Mouse (Mus musculus): ENCODE measurements around the gene Stim2. TPM values are rescaled to one million over a fixed set of nuclear protein-coding genes. Genes with fewer than 3 reads are reported as not detected.
A peak's percentile ranks its signal among the peaks of the same experiment; 100 is the strongest.

Gene Stim2
- polyA plus RNA-seq, 1 experiment from 2014 or later: 15.6 TPM

- 86% methylated on average over 2 of the region's 2 CpGs for WGBS
- H3K27ac ChIP-seq: no peak overlapping the region
- ATAC-seq (ENCODE audit: low FRiP score, low read depth): no peak
- no peaks in the 10 kb centered on the region for H3K9me3 ChIP-seq
- H3K4me3 ChIP-seq: no peak overlapping the region
- no peaks in the 10 kb centered on the region for H3K36me3 ChIP-seq
- H3K4me2 ChIP-seq (replicated peaks): no peak overlapping the region
- H3K27me3 ChIP-seq: no peaks in the 10 kb centered on the region
- no peak overlapping the region for H3K9ac ChIP-seq
- H3K4me1 ChIP-seq: no peaks in the 10 kb centered on the region
Measured at GRCm38 (mm10) chr5:53967560-53967959, 30.7 kb upstream of the Stim2 start.

DNA sequence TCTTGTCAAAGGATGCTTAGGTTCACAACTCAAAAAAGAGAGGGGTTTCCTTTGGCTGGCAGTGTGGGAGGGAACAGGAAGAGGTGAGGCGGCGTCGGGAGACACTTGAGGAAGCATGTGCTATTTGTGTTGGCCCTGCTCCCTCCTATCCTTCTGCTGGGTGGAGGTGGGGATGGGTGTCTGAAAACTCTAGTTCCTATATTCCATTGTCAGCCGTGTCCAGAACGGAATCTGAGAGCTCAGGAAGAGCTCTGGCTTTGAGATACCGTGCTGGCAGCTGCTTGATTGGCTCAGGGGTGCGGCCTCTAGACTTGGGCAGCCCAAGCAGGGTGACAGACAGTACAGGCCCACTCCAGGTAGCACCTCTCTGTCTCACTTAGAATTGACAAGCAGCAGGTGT, 28.1 kb upstream of the Stim2 start:
- Histone ChIP-seq H3K27ac (no peak overlapping the region), H3K9me3 (no peaks in the 10 kb centered on the region), H3K4me3 (no peak overlapping the region), H3K27me3 (no peaks in the 10 kb centered on the region), H3K36me3 (no peaks in the 10 kb centered on the region), H3K9ac (no peak overlapping the region), H3K4me2 (replicated peaks) (no peak overlapping the region), H3K4me1 (no peaks in the 10 kb centered on the region)
- WGBS: 78% methylated on average over 7 of the region's 7 CpGs
- ATAC-seq (ENCODE audit: low FRiP score, low read depth): no peak

GRCm38 (mm10) chr5:53971201-53971600, 27.1 kb upstream of the Stim2 start:
- no peaks in the 10 kb centered on the region for H3K36me3 ChIP-seq
- no peak overlapping the region for H3K9ac ChIP-seq
- H3K4me3 ChIP-seq: no peak overlapping the region
- no peak overlapping the region for H3K4me2 ChIP-seq (replicated peaks)
- 85% methylated on average over 4 of the region's 4 CpGs for WGBS
- H3K9me3 ChIP-seq: no peaks in the 10 kb centered on the region
- H3K4me1 ChIP-seq: no peaks in the 10 kb centered on the region
- ATAC-seq (ENCODE audit: low FRiP score, low read depth): no peak
- H3K27me3 ChIP-seq: no peaks in the 10 kb centered on the region
- H3K27ac ChIP-seq: no peak overlapping the region

DNA sequence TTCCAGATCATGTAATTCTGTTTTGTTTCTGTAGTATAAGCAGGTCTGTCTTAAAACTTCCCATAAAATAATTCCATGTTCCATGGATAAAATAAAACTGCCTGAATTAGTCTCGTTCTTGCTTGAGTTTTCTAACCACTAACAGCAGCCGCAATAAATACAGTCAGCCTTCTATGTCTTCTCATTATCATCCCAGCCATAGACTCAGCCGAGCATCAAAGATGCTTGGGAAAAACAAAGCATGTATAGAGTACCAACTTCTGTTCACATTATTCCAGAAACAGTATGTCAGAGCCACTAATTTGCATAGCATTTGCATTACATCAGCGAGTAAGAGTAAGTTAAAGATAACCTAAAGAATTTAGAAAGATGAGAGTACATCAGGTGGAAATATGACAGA, 25.4 kb upstream of the Stim2 start:
- Histone ChIP-seq H3K4me3 (no peak overlapping the region), H3K9me3 (no peaks in the 10 kb centered on the region), H3K27me3 (no peaks in the 10 kb centered on the region), H3K4me1 (no peaks in the 10 kb centered on the region), H3K9ac (no peak overlapping the region), H3K27ac (no peak overlapping the region), H3K36me3 (no peaks in the 10 kb centered on the region), H3K4me2 (replicated peaks) (no peak overlapping the region)
- no peak for ATAC-seq (ENCODE audit: low FRiP score, low read depth)
- 71% methylated on average over 4 of the region's 4 CpGs for WGBS

- no peak overlapping the region for H3K4me2 ChIP-seq (replicated peaks)
- no peak overlapping the region for H3K4me3 ChIP-seq
- no peaks in the 10 kb centered on the region for H3K9me3 ChIP-seq
- H3K27ac ChIP-seq: no peak overlapping the region
- 90% methylated on average over 16 of the region's 16 CpGs for WGBS
- no peak overlapping the region for H3K9ac ChIP-seq
- H3K27me3 ChIP-seq: no peaks in the 10 kb centered on the region
- ATAC-seq (ENCODE audit: low FRiP score, low read depth): no peak
- H3K4me1 ChIP-seq: no peaks in the 10 kb centered on the region
- H3K36me3 ChIP-seq: no peaks in the 10 kb centered on the region
Measured at GRCm38 (mm10) chr5:53976497-53976896, 21.8 kb upstream of the Stim2 start.

DNA sequence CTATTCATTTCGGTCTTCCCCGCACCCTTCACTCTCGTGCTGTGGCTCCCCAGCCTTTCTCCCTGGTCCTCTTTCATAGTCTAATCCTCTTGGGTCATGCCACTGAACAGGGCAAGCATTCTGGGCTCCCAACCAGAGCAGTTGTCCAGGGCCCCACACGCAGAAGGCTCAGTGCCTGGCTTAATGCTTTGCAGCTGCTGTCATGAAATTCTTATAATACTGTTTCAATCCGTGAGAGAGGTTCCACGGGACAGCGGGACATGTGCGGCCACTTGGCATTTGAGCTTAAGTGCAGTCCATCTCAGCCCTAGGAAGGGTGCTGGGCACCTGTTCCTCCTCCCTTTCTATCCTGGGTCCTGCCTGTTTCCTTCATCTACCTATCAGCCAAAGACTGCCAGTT, 21.2 kb upstream of the Stim2 start:
- no peaks in the 10 kb centered on the region for H3K27me3 ChIP-seq
- H3K9me3 ChIP-seq: no peaks in the 10 kb centered on the region
- H3K36me3 ChIP-seq: no peaks in the 10 kb centered on the region
- H3K4me2 ChIP-seq (replicated peaks): no peak overlapping the region
- H3K4me1 ChIP-seq: no peaks in the 10 kb centered on the region
- no peak overlapping the region for H3K4me3 ChIP-seq
- peak; percentile 83 for ATAC-seq (ENCODE audit: low FRiP score, low read depth)
- no peak overlapping the region for H3K27ac ChIP-seq
- 55% methylated on average over 8 of the region's 8 CpGs for WGBS
- no peak overlapping the region for H3K9ac ChIP-seq

- Histone ChIP-seq H3K9me3 (no peaks in the 10 kb centered on the region), H3K4me1 (no peaks in the 10 kb centered on the region), H3K4me2 (replicated peaks) (no peak overlapping the region), H3K9ac (no peak overlapping the region), H3K27me3 (no peaks in the 10 kb centered on the region), H3K27ac (no peak overlapping the region), H3K4me3 (no peak overlapping the region), H3K36me3 (no peaks in the 10 kb centered on the region)
- WGBS: 90% methylated on average over 4 of the region's 4 CpGs
- no peak for ATAC-seq (ENCODE audit: low FRiP score, low read depth)
Measured at GRCm38 (mm10) chr5:53983358-53983757, 14.9 kb upstream of the Stim2 start.

DNA sequence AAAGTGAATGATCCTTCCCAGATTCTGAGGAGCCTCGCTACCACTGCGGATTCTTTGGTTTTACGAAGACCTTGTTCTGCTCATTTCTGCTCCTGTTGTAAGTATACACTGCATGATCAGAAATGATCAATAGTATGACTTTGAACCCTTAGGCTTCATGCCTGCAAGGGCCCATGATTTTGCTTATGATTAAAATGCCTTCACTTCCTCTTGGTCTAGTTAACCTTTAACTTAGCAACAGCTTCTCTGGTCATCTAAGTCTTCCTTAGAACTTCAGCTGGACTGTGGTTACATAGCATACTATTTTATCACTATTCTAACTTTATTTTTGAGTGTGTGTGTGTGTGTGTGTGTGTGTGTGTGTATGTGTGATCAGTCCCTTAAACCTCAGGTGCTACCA, 12.7 kb upstream of the Stim2 start:
- no peak overlapping the region for H3K4me2 ChIP-seq (replicated peaks)
- H3K4me3 ChIP-seq: no peak overlapping the region
- 79% methylated on average over 3 of the region's 3 CpGs for WGBS
- H3K36me3 ChIP-seq: no peaks in the 10 kb centered on the region
- H3K27ac ChIP-seq: no peak overlapping the region
- H3K4me1 ChIP-seq: no peaks in the 10 kb centered on the region
- ATAC-seq (ENCODE audit: low FRiP score, low read depth): no peak
- no peaks in the 10 kb centered on the region for H3K27me3 ChIP-seq
- no peaks in the 10 kb centered on the region for H3K9me3 ChIP-seq
- no peak overlapping the region for H3K9ac ChIP-seq

DNA sequence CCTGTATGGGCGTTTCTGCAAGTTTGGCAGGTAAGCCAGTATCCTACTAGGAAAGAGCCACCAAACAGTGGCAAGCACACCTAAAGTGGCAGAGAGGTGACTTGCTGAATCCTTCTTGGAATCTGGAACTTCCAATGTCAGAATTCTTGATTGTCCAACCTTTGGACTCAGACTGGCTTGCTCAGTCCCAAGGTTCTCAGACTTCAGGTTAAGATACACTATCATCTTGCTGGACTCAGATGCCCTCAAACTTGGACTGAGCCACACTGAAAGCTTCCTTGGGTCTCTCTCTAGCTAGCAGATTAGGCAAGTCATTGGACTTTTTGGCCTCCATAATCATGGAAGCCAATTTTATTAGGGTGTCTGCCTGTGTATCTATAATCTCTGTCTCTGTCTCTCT, 10.8 kb upstream of the Stim2 start:
- Histone ChIP-seq H3K4me1 (no peaks in the 10 kb centered on the region), H3K27me3 (0 out of 2 replicates have a peak, but pooled peaks cover 2% of the 10 kb centered on the region)
- no peak for ATAC-seq (ENCODE audit: low FRiP score, low read depth)

DNA sequence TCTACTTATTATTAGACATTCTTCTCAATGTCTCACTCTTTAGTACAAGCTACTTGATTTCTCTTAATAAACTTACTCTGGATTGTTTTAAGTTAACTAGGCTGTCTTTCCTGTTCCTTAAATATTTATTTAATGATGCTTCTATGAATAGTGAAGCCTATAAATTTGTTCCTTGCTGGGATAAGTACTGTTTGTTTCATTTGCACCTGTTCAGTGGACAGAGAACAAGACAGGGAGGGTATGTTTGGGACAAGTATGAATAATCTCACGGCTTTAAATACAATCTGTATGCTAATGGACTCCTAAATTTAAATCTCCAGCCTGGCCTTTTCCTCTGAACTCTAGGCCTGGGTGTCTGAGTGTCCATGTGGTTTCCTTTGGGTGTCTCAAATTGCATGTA, 10.2 kb upstream of the Stim2 start:
- H3K27me3 ChIP-seq: 0 out of 2 replicates have a peak, but pooled peaks cover 5% of the 10 kb centered on the region
- no peak for ATAC-seq (ENCODE audit: low FRiP score, low read depth)
- no peak overlapping the region for H3K4me2 ChIP-seq (replicated peaks)
- H3K27ac ChIP-seq: no peak overlapping the region
- no peaks in the 10 kb centered on the region for H3K36me3 ChIP-seq
- no peak overlapping the region for H3K9ac ChIP-seq
- WGBS: 69% methylated on average over 1 of the region's 1 CpGs
- no peak overlapping the region for H3K4me3 ChIP-seq
- H3K4me1 ChIP-seq: no peaks in the 10 kb centered on the region
- H3K9me3 ChIP-seq: no peaks in the 10 kb centered on the region

More for the DNA sequence above, 10.8 kb upstream of the Stim2 start:
- Histone ChIP-seq H3K36me3 (no peaks in the 10 kb centered on the region), H3K4me3 (no peak overlapping the region), H3K9ac (no peak overlapping the region), H3K4me2 (replicated peaks) (no peak overlapping the region), H3K27ac (no peak overlapping the region), H3K9me3 (no peaks in the 10 kb centered on the region)
- WGBS: 73% methylated on average over 1 of the region's 1 CpGs

- no peak overlapping the region for H3K4me2 ChIP-seq (replicated peaks)
- H3K9me3 ChIP-seq: no peaks in the 10 kb centered on the region
- WGBS: 71% methylated on average over 7 of the region's 7 CpGs
- H3K27me3 ChIP-seq: peaks cover 17% of the 10 kb centered on the region
- H3K9ac ChIP-seq: no peak overlapping the region
- no peak overlapping the region for H3K4me3 ChIP-seq
- no peak overlapping the region for H3K27ac ChIP-seq
- no peaks in the 10 kb centered on the region for H3K36me3 ChIP-seq
- no peak for ATAC-seq (ENCODE audit: low FRiP score, low read depth)
- H3K4me1 ChIP-seq: peaks cover 9% of the 10 kb centered on the region
Measured at GRCm38 (mm10) chr5:53992616-53993015, 5.7 kb upstream of the Stim2 start.

DNA sequence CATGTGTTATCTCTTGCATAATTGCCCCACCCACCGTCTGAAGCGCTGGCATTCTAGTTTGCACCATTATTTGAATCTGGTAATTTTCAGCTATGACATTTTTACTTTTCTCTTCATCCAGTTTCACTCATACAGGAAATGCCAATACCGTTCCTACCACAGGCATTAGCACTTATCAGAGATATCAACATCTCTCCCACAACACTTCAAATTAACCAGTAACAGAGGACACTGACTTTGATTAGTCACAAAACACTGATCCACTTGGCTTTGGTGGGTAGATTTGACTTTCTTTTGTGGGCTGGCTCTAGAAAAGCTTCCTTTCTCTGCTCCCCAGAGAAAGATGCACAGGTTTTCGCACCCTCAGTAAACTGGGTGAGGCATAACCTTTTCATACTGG, 3.7 kb upstream of the Stim2 start:
- Histone ChIP-seq H3K4me2 (replicated peaks) (peak overlapping the region; percentile 75), H3K4me1 (peaks cover 15% of the 10 kb centered on the region), H3K27me3 (peaks cover 17% of the 10 kb centered on the region), H3K4me3 (peak overlapping the region; percentile 49; the same call in 1 of the 2 replicates), H3K9me3 (no peaks in the 10 kb centered on the region), H3K9ac (no peak overlapping the region), H3K36me3 (no peaks in the 10 kb centered on the region), H3K27ac (no peak overlapping the region)
- no peak for ATAC-seq (ENCODE audit: low FRiP score, low read depth)
- WGBS: 70% methylated on average over 4 of the region's 4 CpGs

DNA sequence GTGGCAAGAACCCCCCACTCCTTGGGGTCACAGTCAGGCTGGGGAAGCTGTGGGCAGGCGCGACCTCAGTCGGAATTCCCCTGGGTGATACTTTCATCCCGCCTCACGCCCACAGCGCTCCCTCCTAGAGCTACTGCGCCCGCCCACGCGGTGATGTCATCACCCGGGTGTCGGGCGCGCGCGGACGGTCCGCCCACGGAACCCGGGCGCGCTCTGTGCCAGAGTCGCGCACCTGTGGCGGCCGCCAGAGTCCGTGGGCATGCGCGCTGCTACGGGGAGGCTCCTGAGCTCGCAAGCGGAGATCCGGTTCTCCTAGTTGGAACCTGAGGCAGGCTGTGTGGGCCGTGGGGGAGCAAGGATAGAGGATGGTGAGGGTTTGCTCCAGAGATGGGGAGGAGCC, 3.0 kb upstream of the Stim2 start:
- peaks cover 17% of the 10 kb centered on the region for H3K27me3 ChIP-seq
- peak overlapping the region; percentile 65 for H3K9ac ChIP-seq
- no peak overlapping the region for H3K27ac ChIP-seq
- peaks cover 22% of the 10 kb centered on the region for H3K4me1 ChIP-seq
- H3K4me2 ChIP-seq (replicated peaks): peak overlapping the region; percentile 75
- peak; percentile 16; the same call in 1 of the 2 replicates for ATAC-seq (ENCODE audit: low FRiP score, low read depth)
- no peaks in the 10 kb centered on the region for H3K9me3 ChIP-seq
- H3K36me3 ChIP-seq: no peaks in the 10 kb centered on the region
- WGBS: under 1% methylated on average over 34 of the region's 34 CpGs
- peak overlapping the region; percentile 49 for H3K4me3 ChIP-seq

All from limb, embryonic 13.5 days (tissue).